Mouse (Mus musculus) midbrain, embryonic 15.5 days (tissue): ENCODE measurements at regions not wholly inside any gene's neighbourhood (a gene's known extent, or its start where the extent isn't known, plus 50 kb on each side); places are given as distances from the start of the nearest gene placed in this dataset.

ENCODE experiments used
- ATAC-seq: fragments of 200-750 bp; cut with Nextera tagmentation; replicated peaks from 2 replicates; pipeline ENCODE4 v1.8.0; 2017; ENCODE audit warnings: moderate TSS enrichment
- H3K27ac ChIP-seq: fragments of 300-500 bp; sonication (generic); 2 replicates; pipeline ENCODE4 v1.5.1; 2015; ENCODE audit warnings: mild to moderate bottlenecking, inconsistent platforms
- H3K27me3 ChIP-seq: fragments of 300-500 bp; sonication (generic); replicated peaks from 2 replicates; pipeline ENCODE4 v1.6.1; 2015; ENCODE audit warnings: inconsistent platforms
- H3K36me3 ChIP-seq: fragments of 300-500 bp; sonication (generic); replicated peaks from 2 replicates; pipeline ENCODE4 v1.6.1; 2015; ENCODE audit warnings: inconsistent platforms
- H3K4me1 ChIP-seq: fragments of 300-500 bp; sonication (generic); 2 replicates; pipeline ENCODE4 v1.6.1; 2015; ENCODE audit warnings: inconsistent platforms
- H3K4me2 ChIP-seq: fragments of 300-500 bp; sonication (generic); 2 replicates; pipeline ENCODE4 v1.6.1; 2015; ENCODE audit warnings: inconsistent platforms, mild to moderate bottlenecking, moderate library complexity
- H3K4me3 ChIP-seq: fragments of 300-500 bp; sonication (generic); 2 replicates; pipeline ENCODE4 v1.5.1; 2015; ENCODE audit warnings: mild to moderate bottlenecking, inconsistent platforms
- H3K9ac ChIP-seq: fragments of 300-500 bp; sonication (generic); 2 replicates; pipeline ENCODE4 v1.6.1; 2015; ENCODE audit warnings: mild to moderate bottlenecking, inconsistent platforms
- H3K9me3 ChIP-seq: fragments of 300-500 bp; sonication (generic); 2 replicates; pipeline ENCODE4 v1.6.1; 2016; ENCODE audit warnings: inconsistent platforms
- WGBS: fragments of 180-500 bp; shearing (Covaris S2); methylation state at CpG from one replicate; pipeline ENCODE4 v1.1.7; 2015; ENCODE audit warnings: mixed read lengths; 5-methylcytosine and 5-hydroxymethylcytosine counted together

DNA sequence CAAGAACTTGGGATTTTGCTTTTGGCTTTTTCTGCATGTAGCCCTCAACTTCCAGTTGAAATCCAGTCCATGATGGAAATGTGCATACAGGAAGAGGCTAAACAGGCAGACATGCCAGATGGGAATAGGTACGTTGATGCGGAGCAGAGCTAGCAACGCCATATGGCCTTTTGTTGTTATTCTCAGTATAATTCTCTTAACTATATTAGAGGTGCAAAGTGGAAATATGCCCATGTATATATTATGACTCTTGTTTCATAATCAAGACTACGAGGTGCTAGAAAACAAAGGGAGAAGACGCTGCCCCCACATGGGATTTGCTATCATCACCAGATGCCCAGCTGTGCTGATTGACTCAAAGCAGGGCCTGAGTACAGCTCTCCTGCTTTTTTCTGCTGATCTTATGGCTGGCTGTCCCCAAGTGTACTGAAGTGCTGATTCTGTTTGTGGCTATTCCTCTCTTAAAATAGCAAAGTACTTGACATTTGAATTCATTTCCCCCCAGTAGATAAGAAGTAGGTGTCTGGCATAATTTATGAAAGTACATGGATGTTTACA lies 159.7 kb upstream of the Tmtc4 start:
- Histone ChIP-seq H3K9me3 (no peaks in the 10 kb centered on the region), H3K4me2 (no peak overlapping the region), H3K36me3 (no peaks in the 10 kb centered on the region), H3K4me3 (no peak overlapping the region), H3K9ac (no peak overlapping the region), H3K27me3 (no peaks in the 10 kb centered on the region), H3K4me1 (0 out of 2 replicates have a peak, but pooled peaks cover 3% of the 10 kb centered on the region), H3K27ac (no peak overlapping the region)
- no peak for ATAC-seq
- 61% methylated on average over 5 of the region's 5 CpGs for WGBS

- Histone ChIP-seq H3K4me2 (no peak overlapping the region), H3K27me3 (no peaks in the 10 kb centered on the region), H3K9ac (no peak overlapping the region), H3K27ac (0 out of 2 replicates have a peak overlapping the region, but pooled peaks have one; percentile 44), H3K4me1 (0 out of 2 replicates have a peak, but pooled peaks cover 3% of the 10 kb centered on the region), H3K4me3 (no peak overlapping the region), H3K36me3 (no peaks in the 10 kb centered on the region), H3K9me3 (no peaks in the 10 kb centered on the region)
- ATAC-seq = peak; percentile 92
- 50% methylated on average over 6 of the region's 6 CpGs for WGBS
Measured at GRCm38 (mm10) chr14:123138743-123139705, 155.2 kb upstream of the Tmtc4 start.

- H3K9me3 ChIP-seq = no peaks in the 10 kb centered on the region
- no peak for ATAC-seq
- WGBS = 63% methylated on average over 1 of the region's 1 CpGs
Measured at GRCm38 (mm10) chr14:123133979-123134378, 150.1 kb upstream of the Tmtc4 start.

DNA sequence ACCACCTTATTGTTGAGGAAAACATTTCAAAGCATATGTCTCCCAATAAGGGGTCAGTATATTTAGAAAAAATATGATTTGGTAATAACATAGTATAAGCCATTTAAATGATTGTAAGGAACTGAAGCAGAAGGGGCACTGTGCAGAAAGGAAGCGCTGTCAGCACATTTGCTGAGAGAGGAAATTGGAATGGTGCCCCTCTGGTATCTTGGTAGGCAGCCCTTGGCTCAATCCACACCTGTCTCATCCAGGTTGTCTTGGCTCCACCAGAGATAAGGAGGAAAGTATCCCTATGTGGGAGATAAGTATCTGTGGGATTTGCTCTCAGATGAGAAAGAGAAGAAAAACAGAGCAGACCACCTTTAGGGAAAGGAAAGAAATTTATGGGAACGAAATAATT lies 136.5 kb upstream of the Tmtc4 start:
- Histone ChIP-seq H3K4me1 (no peaks in the 10 kb centered on the region), H3K4me3 (no peak overlapping the region), H3K9ac (no peak overlapping the region), H3K27ac (no peak overlapping the region), H3K4me2 (no peak overlapping the region), H3K27me3 (no peaks in the 10 kb centered on the region), H3K36me3 (no peaks in the 10 kb centered on the region), H3K9me3 (no peaks in the 10 kb centered on the region)
- 76% methylated on average over 2 of the region's 2 CpGs for WGBS
- no peak for ATAC-seq

More at GRCm38 (mm10) chr14:123133979-123134378, 150.1 kb upstream of the Tmtc4 start:
- no peak overlapping the region for H3K9ac ChIP-seq
- H3K27ac ChIP-seq = no peak overlapping the region
- H3K4me2 ChIP-seq = no peak overlapping the region
- H3K36me3 ChIP-seq = no peaks in the 10 kb centered on the region
- no peak overlapping the region for H3K4me3 ChIP-seq
- no peaks in the 10 kb centered on the region for H3K27me3 ChIP-seq
- H3K4me1 ChIP-seq = no peaks in the 10 kb centered on the region

DNA sequence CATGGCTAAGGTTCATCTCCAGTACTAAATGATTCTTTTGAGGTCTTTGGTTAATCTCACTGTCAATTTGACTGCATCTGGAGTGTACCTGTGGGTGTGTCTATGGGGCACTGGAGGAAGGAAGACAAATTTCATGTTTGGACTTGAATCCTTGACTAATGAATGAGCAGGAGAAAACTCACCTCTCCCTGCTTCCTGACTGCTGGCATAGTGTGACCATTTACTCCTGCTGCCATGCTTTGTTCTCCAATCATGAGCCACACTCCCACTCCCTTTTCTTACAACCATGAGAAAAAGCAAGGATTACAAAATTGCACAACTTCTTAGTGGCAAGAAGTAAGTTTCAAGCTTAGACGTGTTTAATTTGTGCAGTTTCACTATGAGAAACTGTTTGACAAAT lies 132.5 kb upstream of the Tmtc4 start:
- Histone ChIP-seq H3K36me3 (no peaks in the 10 kb centered on the region), H3K9ac (no peak overlapping the region), H3K27me3 (no peaks in the 10 kb centered on the region), H3K9me3 (no peaks in the 10 kb centered on the region), H3K27ac (no peak overlapping the region), H3K4me2 (no peak overlapping the region), H3K4me3 (no peak overlapping the region), H3K4me1 (no peaks in the 10 kb centered on the region)
- whole genome bisulfite sequencing = 87% methylated on average over 1 of the region's 1 CpGs
- no peak for ATAC-seq

DNA sequence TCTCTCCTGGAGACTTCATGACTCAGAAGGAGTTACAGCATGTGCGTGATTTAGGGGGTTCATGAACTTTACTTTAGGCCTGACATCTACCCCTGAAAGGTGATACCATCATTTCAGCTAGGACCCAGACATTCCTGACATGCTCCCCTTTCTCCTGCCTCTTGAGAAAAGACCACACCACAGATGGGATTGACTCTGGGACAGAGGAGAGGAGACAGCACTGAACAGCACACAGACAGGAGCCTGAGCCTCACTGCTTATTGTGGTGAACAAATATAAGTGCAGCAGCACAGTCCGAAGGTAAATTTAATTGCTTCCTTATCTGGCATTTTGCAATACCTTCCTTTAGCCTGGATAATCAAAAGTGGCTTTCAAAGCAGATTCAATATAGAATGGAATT lies 126.7 kb upstream of the Tmtc4 start:
- H3K9ac ChIP-seq = no peak overlapping the region
- no peak overlapping the region for H3K4me3 ChIP-seq
- no peak for ATAC-seq
- H3K27ac ChIP-seq = no peak overlapping the region
- no peaks in the 10 kb centered on the region for H3K9me3 ChIP-seq
- H3K4me1 ChIP-seq = no peaks in the 10 kb centered on the region
- WGBS = 77% methylated on average over 2 of the region's 2 CpGs
- no peak overlapping the region for H3K4me2 ChIP-seq
- H3K36me3 ChIP-seq = no peaks in the 10 kb centered on the region
- H3K27me3 ChIP-seq = no peaks in the 10 kb centered on the region

DNA sequence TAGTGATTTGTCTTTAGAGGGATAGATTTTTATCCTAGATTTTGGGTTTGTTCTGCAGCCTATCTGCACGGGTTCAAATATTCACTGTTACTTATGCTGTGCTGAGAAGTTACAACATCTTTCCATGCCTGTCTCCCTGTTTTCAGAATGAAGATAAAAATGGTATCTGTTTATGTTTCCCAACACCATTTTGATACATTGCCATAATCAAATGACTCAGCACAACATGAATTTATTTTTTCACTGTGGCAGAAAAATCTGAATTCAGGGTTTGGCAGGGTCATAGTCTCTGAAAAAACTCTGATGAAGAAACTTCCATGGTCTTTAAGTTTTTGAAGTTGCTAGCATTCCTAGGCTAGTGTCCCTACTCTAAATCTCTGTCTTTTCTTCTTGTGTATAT lies 116.5 kb upstream of the Tmtc4 start:
- Histone ChIP-seq H3K9me3 (no peaks in the 10 kb centered on the region), H3K27me3 (no peaks in the 10 kb centered on the region), H3K4me2 (no peak overlapping the region), H3K27ac (no peak overlapping the region), H3K4me1 (no peaks in the 10 kb centered on the region), H3K9ac (no peak overlapping the region), H3K36me3 (no peaks in the 10 kb centered on the region), H3K4me3 (no peak overlapping the region)
- 78% methylated on average over 1 of the region's 1 CpGs for WGBS
- ATAC-seq = no peak

DNA sequence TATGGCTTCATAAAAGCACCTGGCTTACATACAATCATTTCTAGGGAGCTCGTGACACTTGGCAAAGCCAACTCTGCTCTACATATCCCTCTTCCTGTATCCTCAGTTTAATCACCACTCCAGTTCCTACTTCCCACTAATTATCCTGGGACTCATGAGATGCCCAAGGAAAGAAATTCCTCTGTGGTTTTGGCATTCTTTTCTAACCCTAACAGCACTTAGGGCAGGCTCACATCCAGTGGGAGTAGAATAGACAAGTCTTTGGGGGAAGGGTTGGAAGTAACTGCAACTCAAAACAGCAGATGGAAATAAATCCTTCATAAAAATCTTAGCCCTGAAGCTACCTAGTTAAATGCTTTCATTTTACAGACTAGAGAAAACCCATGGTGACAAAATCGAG lies 112.3 kb upstream of the Tmtc4 start:
- ATAC-seq = no peak
- WGBS = 93% methylated on average over 2 of the region's 2 CpGs
- H3K27me3 ChIP-seq = no peaks in the 10 kb centered on the region
- H3K4me3 ChIP-seq = no peak overlapping the region
- H3K4me1 ChIP-seq = no peaks in the 10 kb centered on the region
- H3K9me3 ChIP-seq = no peaks in the 10 kb centered on the region
- no peak overlapping the region for H3K9ac ChIP-seq
- H3K4me2 ChIP-seq = no peak overlapping the region
- no peaks in the 10 kb centered on the region for H3K36me3 ChIP-seq
- no peak overlapping the region for H3K27ac ChIP-seq

DNA sequence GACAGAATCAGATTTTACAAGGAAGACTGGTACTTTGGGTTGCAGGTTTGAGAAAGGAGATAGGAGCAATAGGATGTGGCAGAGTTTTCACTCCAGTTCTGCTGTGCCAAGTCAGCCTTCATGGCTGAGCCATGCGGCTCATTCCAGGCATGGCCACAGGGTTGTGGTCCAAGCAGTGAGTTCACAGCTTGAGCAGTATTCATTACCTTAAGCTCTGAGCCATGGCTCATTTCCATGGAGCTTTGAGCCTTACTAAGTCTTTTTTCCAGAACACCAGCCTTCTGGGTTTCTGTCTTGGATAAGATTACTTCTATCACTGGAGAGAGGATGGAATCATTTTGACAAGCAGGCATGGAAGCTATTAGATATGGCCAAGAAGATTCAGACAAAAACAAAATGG lies 98.2 kb upstream of the Tmtc4 start:
- Histone ChIP-seq H3K4me2 (no peak overlapping the region), H3K27ac (no peak overlapping the region), H3K27me3 (no peaks in the 10 kb centered on the region), H3K9me3 (no peaks in the 10 kb centered on the region), H3K36me3 (no peaks in the 10 kb centered on the region), H3K4me1 (no peaks in the 10 kb centered on the region), H3K4me3 (no peak overlapping the region), H3K9ac (no peak overlapping the region)
- no peak for ATAC-seq
- WGBS = 75% methylated on average over 1 of the region's 1 CpGs

GRCm38 (mm10) chr14:123081016-123081714 lies 97.3 kb upstream of the Tmtc4 start:
- H3K9me3 ChIP-seq = no peaks in the 10 kb centered on the region
- 40% methylated on average over 4 of the region's 4 CpGs for WGBS
- ATAC-seq = no peak
- no peak overlapping the region for H3K27ac ChIP-seq
- no peaks in the 10 kb centered on the region for H3K36me3 ChIP-seq
- H3K9ac ChIP-seq = no peak overlapping the region
- H3K27me3 ChIP-seq = no peaks in the 10 kb centered on the region
- H3K4me1 ChIP-seq = no peaks in the 10 kb centered on the region
- no peak overlapping the region for H3K4me3 ChIP-seq
- H3K4me2 ChIP-seq = no peak overlapping the region

GRCm38 (mm10) chr14:123079733-123080132 lies 95.9 kb upstream of the Tmtc4 start:
- WGBS = 83% methylated on average over 2 of the region's 2 CpGs
- no peak overlapping the region for H3K9ac ChIP-seq
- H3K27me3 ChIP-seq = no peaks in the 10 kb centered on the region
- H3K4me1 ChIP-seq = no peaks in the 10 kb centered on the region
- no peak overlapping the region for H3K27ac ChIP-seq
- H3K36me3 ChIP-seq = no peaks in the 10 kb centered on the region
- H3K4me2 ChIP-seq = no peak overlapping the region
- H3K4me3 ChIP-seq = no peak overlapping the region
- no peak for ATAC-seq
- no peaks in the 10 kb centered on the region for H3K9me3 ChIP-seq

DNA sequence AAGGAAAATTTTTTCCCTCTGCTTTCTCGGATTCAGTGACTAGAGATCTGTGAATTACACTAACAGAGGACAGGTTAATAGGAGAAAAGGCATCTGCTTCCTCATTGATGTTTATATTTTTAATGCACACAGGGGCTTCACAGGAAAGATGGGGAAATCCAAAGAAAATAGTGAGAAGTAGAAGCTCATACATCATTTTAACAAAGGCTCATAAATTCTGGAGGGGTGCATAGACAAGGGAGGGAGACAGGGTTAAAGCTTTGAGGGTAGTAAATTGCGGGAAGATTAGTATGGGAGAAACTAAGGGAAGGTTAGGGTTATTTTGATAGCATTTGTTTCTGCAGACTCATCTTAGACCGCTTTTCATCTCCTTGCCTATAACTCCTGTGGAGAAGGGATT lies 95.0 kb upstream of the Tmtc4 start:
- no peak overlapping the region for H3K27ac ChIP-seq
- no peak overlapping the region for H3K9ac ChIP-seq
- H3K36me3 ChIP-seq = no peaks in the 10 kb centered on the region
- no peaks in the 10 kb centered on the region for H3K27me3 ChIP-seq
- H3K4me3 ChIP-seq = no peak overlapping the region
- no peaks in the 10 kb centered on the region for H3K9me3 ChIP-seq
- no peaks in the 10 kb centered on the region for H3K4me1 ChIP-seq
- 75% methylated on average over 3 of the region's 3 CpGs for WGBS
- no peak overlapping the region for H3K4me2 ChIP-seq
- no peak for ATAC-seq
